Mouse (Mus musculus): ENCODE results near the gene Apopt1.

Apopt1 gene

GRCm38 (mm10) chr12:111713004-111713651 lies at the start of gene Apopt1, which contains the start of gene Bag5:
Gene Apopt1, plus strand, starts transcription at chr12:111713261.
Gene Bag5, minus strand, starts transcription at chr12:111713257.
- peak; percentile 97 for DNase-seq

- DNase-seq = peak; percentile 44
Observed at GRCm38 (mm10) chr12:111664144-111664634, 48.9 kb upstream of the Apopt1 start.

DNA sequence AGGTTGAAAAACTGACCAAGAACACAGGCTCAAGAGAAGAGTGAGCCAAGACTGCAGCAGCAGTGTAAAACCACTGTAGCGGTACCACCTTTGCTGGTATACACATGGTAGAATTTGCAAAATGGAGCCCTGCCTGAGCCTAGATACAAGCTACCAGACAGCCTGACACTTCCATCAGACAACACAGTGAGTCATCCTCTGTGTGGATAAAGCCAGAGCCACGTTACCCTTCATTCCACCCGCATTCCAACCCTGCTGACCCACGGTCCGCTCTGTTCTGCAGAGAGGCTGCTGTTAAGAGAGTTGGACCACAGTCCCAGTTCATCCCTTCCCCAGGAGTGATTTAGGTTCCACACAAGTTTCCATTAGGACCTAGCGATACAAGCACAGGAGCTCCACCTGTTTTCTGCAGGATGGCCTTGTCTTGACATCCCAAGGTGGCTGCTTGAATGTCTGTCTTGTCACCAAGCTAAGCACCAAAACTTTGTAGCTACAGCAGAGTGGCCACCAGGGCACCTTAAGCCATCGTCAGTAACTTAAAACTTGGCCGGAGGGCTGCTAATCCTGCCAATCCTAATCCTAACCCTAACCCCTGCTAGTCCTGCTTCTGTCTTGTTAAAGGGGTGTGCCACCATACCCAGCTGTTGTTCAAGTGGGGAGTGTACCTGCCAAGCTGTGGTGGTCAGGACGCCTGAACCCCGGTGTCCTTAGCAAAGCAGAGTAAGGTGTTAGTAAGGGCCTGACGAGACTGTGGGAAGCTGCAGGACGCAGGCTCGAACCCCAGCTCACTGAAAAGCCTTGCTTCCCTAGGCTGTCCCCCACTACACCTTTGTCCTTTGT lies 47.8 kb upstream of the Apopt1 start:
- DNase-seq = no peak

DNA sequence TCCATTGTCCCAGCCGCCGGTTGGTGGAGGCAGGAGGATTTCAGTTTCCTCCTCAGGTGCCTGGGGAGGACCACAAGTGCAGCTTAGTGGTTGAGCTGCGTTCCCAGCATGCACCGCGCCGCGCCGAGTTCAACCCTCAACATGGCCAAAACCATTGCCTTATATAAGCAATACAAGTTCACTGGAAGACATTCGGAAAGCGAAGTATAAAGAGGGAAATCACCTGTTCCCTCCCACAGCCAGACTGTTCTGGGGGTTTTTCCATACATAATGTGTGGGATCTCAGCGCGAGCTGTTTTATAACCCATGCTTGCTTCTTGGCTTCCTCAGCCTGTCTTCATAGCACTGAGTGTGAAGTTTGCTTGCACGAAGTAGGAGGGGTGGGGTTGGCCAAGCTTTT lies 46.7 kb upstream of the Apopt1 start:
- DNase-seq = no peak

DNA sequence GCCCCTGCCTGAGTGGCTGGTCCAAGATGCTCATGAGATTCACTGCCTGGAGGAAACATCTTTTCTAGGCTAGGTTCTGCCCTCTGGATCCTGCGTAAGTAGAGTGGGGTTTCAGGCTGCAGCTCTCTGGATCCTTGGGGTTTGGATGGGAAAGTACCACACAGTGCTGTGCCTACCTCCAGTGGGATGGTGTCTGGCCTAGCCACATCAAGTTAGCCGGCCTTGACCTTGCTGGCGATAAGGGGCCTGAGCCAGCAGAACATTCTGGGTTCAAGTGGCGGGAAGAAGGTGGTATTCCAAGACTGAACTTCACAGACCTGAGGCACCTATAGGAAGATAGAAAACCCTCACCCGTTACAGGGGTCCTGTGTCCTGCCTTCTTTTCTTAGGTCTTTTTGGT lies 45.6 kb upstream of the Apopt1 start:
- no peak for DNase-seq

DNA sequence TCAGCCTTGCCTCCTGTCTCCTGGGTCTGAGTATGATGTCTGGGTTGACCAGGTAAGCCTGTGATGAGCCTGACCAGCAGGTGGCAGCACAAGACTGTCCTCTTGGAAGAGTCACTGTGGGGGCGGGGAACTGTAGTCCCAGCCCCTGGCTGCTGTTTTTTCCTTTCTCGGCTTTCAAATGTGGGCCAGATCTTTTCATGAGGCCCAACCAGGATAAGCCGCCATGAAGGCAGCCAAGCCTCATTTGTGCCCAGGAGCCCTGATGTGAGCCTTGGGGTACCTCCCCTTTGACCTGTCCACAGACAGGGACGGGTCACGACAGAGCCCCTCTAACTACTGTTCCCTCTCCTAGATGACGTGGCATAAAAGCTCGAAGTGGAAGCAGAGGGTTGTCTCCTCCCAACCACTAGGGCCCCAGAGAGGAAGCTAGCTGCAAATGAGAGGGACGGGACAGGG lies 44.6 kb upstream of the Apopt1 start:
- peak; percentile 98 for DNase-seq

GRCm38 (mm10) chr12:111669000-111669788 lies 43.9 kb upstream of the Apopt1 start:
- no peak for DNase-seq

DNA sequence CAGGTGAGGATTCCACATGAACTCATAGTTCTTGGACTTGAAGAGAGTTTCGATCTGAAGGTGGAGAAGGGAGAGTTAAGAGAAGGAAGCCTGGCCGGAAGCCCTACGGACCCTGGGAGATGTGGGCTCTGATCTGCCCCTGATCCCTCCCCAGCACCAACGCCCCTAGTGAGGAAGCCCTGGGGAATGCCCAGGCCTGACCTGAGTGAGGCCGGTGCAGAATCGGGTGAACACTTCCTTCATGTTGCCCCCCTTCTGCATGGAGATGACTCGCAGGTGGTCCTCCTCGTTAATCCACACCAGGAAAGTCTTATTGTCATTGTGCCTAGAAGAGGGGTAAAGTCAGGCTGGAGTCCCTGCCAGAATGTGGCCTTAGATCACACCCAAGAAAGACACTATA lies 43.1 kb upstream of the Apopt1 start:
- DNase-seq = no peak

DNA sequence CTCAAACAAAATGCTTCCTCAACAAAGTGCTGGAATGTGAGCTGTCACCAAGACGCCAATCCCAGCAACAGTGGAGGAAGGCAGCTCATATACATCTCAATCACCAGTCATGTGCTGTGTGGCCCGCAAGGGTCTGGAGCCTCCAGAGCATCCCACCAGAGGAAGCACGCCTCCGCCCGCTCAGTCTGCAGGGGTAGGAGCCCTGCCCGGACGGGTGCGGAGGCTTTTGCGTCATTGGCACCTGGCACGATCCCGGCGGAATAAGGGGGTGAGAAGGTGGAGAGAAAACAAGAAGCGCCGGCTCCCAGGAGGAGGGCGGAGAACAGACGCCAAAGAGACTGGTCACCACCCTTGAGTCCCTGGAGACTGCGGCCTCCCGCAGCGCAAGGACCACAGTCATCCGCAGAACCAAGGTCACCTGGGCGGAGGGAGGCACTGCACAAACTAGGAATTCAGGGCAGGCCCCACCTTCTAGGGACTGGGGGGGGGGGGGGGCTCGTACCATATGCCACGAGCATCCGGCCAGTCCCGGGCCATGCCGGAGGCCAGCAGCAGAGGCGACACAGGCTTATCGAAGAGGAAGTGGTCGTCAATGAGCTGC lies 42.6 kb upstream of the Apopt1 start:
- peak; percentile 37 for DNase-seq

DNA sequence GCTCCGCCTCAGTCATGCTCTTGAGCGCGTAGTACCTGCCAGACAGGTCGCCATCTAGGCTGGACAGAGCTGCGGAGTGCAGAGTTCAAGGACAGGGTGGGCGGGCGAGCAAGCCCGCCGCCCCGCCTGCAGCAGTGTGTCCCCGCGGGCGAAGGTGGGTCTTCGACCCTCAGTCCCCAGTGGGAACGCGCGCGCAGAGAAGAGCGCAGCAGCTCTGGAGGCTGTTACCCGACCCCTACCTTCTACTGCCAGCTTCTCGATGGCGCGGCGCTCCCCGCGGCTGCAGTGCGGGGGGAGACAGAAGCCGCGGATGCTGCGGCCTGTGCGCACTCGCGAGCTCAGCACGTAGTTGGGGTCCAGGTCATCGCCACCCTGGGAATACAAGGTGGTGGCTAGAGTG lies 42.1 kb upstream of the Apopt1 start:
- no peak for DNase-seq

DNA sequence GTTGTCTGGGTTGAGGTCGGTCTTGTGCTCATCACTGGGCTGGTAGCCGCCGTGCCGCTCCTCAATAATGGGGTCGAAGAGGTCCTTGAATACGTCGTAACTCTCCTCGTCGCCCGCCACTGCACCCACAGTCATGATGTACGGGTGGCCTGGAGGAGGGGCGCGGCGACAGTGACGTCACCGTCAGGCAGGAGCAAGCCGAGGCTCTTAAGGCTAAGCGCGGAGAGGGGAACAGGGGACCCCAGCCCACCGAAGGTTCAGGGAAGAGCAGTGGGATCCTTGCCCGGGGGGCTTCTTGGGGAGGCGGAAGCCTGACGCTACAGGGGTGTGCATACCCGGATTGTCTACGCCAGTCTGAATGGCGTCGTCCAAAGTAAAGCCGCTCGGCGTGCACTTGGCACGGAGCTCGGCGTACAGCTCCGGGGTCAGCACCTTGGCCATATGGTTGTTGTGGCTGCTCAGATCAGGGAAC lies 41.6 kb upstream of the Apopt1 start:
- DNase-seq = peak; percentile 67

GRCm38 (mm10) chr12:111672176-111672575 lies 40.9 kb upstream of the Apopt1 start, which contains the start of gene Ckb:
Gene Ckb, minus strand, starts transcription at chr12:111672338.
- DNase-seq = peak; percentile 93

GRCm38 (mm10) chr12:111672581-111672980 lies 40.5 kb upstream of the Apopt1 start:
- DNase-seq = no peak

DNA sequence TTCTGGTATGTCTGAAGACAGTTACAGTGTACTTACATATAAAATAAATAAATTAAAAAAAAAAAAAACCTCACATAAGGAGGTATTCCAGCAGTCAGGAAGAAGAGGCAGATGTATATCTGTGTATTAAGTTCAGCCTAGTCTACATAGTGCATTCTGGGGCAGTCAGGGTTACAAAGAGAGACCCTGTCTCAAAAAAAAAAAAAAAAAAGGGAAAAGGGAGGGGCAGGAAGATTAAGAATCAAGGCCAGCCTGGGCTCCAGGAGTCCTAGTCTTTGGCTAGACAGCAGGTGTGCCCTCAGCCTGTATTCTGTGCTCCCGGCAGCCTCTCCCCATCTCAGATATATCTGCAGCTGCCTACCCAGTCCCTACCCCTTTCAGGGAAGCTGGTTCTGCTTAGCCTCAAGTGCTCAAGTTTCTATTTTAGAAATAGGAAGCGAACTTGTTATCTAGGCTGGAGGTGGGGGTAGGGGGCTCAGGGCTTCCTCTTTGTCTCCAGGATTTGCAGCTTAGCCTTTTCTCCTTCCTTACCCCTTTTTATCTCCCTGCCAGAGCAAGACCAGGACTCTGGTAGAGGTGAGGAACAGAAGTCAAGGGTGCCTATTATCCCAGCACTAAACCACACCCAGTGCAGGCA lies 38.1 kb upstream of the Apopt1 start:
- no peak for DNase-seq

DNA sequence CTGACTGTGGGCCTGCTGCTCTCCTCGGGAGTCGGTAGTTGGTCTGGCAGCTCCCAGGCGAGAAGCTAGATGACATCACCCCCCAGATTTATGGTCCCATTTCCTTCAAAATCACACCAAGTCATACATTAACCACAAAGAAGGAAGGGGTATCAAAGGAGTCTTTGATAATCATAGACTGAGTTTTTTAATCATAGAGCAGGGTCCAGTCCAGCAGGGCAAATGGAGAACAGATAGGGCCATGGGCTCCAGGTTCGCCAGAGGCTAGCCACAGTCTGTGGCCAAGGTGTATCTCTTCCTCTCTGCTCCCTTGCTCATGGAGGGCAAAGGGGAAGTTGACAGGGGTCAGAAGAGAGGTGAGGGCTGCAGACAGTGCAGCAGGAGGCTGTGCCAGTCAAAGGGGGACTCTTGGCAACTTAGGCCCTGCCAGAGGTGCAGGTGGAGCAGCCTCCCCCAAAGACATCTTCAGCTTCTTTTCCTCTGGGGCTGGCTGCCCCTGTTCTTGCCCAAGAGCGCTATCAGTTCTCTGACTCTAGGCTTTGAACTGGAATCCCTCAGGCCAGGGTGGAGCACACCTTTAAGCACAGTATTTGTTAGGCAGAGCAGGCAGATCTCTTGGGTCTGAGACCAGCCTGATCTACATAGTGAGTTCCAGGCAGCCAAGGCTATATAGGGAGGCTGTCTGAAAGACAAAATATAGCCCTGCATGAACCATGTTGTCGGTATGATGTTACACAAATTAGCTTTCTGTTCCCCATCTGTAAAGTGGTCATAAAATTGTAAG lies 37.1 kb upstream of the Apopt1 start:
- DNase-seq = no peak

GRCm38 (mm10) chr12:111677421-111677820 lies 35.6 kb upstream of the Apopt1 start:
- no peak for DNase-seq

DNA sequence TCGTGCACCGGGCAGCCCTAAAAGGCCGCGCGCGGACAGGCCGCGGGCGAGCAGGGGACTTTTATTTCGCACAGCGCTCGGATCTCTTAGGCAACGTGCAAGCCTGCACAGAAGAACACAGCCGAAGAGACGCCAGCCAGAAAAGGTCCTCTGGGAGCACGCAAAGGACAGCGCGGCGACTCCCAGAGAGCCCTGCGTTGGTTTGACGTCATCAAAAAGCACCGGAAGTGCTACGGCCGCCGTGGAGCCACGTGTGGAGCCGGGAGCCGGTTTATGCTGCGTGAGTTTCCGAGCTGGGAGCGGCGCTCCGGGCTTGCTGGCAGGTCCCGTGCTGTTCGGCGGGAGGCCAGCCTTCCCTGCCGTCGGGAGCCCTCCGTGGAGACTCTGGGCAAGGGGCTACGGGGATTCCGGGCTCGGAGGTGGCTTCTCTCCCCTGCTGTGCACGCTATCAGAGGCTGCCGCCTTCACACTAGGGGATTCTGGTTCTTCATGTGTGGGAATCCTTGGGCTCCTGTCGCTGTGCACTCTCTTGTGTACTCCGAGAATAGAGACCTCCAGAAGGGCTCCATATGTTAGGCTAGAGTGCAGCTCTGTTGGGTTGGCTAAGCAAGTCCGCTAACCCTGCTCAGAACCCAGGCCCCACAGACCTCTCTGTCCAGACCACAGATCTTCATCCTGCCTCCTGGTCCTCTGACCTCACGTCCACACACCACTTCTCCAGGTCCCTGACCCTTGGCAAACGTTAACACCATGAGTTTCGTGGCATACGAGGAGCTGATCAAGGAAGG lies 35.0 kb upstream of the Apopt1 start, which contains the start of gene Trmt61a:
Trmt61a (plus strand) TSS at position 224 of the 788 bp plus-strand sequence.
- peak; percentile 96 for DNase-seq

DNA sequence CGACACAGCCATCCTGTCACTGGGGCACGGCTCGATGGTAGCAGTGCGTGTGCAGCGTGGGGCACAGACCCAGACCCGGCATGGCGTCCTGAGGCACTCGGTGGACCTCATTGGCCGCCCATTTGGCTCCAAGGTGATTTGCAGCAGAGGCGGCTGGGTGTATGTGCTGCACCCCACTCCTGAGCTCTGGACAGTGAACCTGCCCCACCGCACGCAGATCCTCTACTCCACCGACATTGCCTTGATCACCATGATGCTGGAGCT lies 34.5 kb upstream of the Apopt1 start:
- no peak for DNase-seq

- no peak for DNase-seq
Observed at GRCm38 (mm10) chr12:111678997-111679396, 34.1 kb upstream of the Apopt1 start.

DNA sequence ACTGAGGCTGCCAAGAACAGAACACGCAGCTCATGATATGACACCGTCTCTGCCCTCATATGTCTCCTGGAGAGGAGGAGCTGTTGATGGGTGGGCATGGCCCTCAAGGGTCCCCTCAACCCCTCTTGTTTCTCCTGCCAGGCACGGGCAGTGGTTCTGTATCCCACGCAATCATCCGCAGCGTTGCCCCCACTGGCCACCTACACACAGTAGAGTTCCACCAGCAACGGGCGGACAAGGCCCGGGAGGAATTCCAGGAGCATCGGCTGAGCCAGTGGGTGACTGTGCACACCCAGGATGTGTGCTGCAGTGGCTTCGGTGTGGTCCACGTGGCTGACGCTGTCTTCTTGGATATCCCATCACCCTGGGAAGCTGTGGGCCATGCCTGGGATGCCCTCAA lies 32.4 kb upstream of the Apopt1 start:
- DNase-seq = no peak

DNA sequence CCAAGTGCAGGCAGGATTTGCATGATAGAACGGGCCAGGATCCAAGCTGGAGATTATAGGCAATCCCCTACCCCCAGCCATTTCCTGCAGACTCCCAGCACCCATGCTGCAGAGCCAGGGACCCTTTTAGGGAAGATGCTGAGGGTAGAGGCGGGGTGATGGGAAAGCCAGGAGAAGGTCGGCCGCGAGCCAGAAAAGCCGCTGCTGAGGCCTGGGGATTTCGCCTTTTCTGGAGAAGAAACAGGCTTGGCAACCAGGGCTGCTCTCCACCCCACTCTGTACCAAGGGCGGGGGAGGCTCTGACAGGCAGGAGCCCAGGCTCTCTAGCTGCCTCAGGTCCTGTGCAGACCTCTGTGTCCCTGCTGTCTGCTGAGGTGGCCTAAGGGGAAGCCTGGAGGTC lies 31.8 kb upstream of the Apopt1 start:
- no peak for DNase-seq

Data from embryo, embryonic 11 days (tissue).